Mouse (Mus musculus): ENCODE measurements at regions not wholly inside any gene's neighbourhood (a gene's known extent, or its start where the extent isn't known, plus 50 kb on each side); places are given as distances from the start of the nearest gene placed in this dataset.

DNA sequence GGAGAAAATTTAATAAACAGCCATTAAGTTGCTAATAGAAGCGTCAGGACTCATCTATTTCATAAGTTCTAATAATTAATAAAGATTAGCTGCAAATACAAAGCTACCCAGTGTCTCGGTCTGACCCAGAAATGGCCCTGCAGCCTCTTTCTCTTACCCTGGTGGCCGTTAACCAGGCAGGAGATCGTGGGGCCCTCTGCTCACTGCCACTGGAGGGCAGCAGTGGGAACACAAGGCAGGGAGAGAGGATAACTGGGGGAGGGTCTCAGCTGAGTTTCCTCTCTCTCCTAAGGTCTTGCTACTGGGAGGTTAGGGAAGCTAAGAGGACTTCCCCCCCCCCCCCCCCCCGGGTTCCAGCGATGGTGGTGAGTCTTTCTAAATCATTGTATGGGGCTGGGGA is 85.7 kb downstream of the Rpl14 start:
- TF ChIP-seq CTCF (IDR thresholded peaks at IDR 0.05; ENCODE audit: low read depth, low read length): peak; percentile 79
- no peak for TF ChIP-seq POLR2A (IDR thresholded peaks at IDR 0.05; ENCODE audit: insufficient read depth, low read length)

Measured in ES-Bruce4 (cell line).